Mouse (Mus musculus) CH12.LX (cell line): ENCODE data around the gene Mrpl52.

Experiments used
- BHLHE40 ChIP-seq: IDR thresholded peaks from 2 replicates; pipeline ENCODE4 v1.6.1; 2011; ENCODE audit warnings: mild to moderate bottlenecking, low read depth, low read length, improper control_type of control experiment
- CTCF ChIP-seq, 2 experiments: IDR thresholded peaks in 1 of 2; conservative IDR thresholded peaks in 1 of 2; 2 replicates each; pipeline ENCODE4 v1.5.1; 2011 to 2012; ENCODE audit warnings: low read depth in 2 of 2, low read length in 2 of 2, improper control_type of control experiment in 1 of 2, inconsistent platforms in 1 of 2, mild to moderate bottlenecking in 1 of 2, moderate library complexity in 1 of 2
- E2F4 ChIP-seq: IDR thresholded peaks from 2 replicates; pipeline ENCODE4 v1.6.1; 2011; ENCODE audit warnings: low read depth, low read length, improper control_type of control experiment; ENCODE audit not compliant: insufficient replicate concordance
- EP300 ChIP-seq: IDR thresholded peaks from 2 replicates; pipeline ENCODE4 v1.6.1; 2011; ENCODE audit warnings: low read length, improper control_type of control experiment
- GABPA ChIP-seq: IDR thresholded peaks from 2 replicates; pipeline ENCODE4 v1.6.1; 2012; ENCODE audit warnings: low read depth, low read length, improper control_type of control experiment, inconsistent platforms; ENCODE audit not compliant: insufficient replicate concordance
- HCFC1 ChIP-seq: IDR thresholded peaks from 2 replicates; pipeline ENCODE4 v1.6.1; 2012; ENCODE audit warnings: low read depth, mild to moderate bottlenecking, inconsistent platforms, low read length, improper control_type of control experiment
- POLR2A ChIP-seq: IDR thresholded peaks from 2 replicates; pipeline ENCODE4 v1.6.1; 2011; ENCODE audit warnings: low read depth, mild to moderate bottlenecking, improper control_type of control experiment, low read length
- POLR2AphosphoS2 ChIP-seq: IDR thresholded peaks from 2 replicates; pipeline ENCODE4 v1.6.1; 2011; ENCODE audit warnings: low read depth, low read length, improper control_type of control experiment

GRCm38 (mm10) chr14:54398528-54398916 is 28.2 kb upstream of the Mrpl52 start:
- TF ChIP-seq CTCF (conservative IDR thresholded peaks at IDR 0.05 in 1 of 2, IDR thresholded peaks at IDR 0.05 in 1 of 2; ENCODE audit: low read depth in 2 of 2, low read length in 2 of 2) = no peak
- TF ChIP-seq EP300 = no peak
- TF ChIP-seq POLR2AphosphoS2 = no peak
- TF ChIP-seq POLR2A = no peak
- no peak; the same call in 1 of the 2 replicates for TF ChIP-seq HCFC1
- TF ChIP-seq BHLHE40 = no peak
- no peak for TF ChIP-seq GABPA
- no peak for TF ChIP-seq E2F4
